Mouse (Mus musculus): ENCODE data around the gene Hira.
"Not testable (repeated sequence)": the region's sequence is repeated elsewhere in the genome, so short reads cannot be mapped to it uniquely, and the experiment has no call there.

Gene Hira

DNA sequence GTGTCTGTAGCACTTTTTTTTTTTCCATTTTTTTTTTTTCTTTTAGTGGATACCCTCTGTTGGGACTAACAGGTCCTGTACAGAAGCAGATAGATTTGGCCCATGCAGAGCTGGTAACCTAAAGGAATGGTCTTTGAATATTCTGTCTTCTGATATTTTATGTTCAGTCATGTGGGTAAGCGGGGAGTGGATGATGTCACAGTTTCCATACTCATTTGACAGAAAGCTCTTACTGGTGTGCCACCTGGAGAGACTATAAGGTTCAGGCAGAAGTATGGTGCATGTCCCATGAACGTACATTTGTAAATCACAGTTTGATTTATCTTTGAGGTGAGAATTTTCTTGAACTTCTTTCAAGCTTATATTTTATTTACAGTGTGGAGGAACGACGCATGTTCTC, 39.2 kb downstream of the Hira start:
- no peak for DNase-seq (ENCODE audit: low read depth, low spot score)

- DNase-seq (ENCODE audit: low read depth, low spot score), result no peak
Measured at GRCm38 (mm10) chr16:18921771-18922170, 44.9 kb downstream of the Hira start.

DNA sequence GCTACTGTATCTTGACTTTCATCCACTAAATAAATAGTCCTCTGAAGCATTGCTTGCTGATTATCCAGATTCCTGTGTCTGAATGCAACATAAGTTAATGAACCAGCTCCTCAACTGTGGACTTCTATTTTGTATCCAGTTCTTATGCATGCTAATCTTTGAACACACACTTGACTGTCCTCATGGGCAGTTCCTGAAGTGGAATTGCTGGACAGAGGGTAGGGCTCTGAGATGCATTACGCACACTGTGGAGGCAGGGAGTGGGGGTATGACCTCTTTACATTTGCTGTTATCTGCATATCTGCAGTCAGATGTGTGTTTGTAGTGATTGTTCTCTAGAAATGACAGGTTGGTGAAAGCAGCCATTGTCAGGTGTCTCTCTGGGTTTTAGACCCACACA, 51.1 kb downstream of the Hira start:
- DNase-seq (ENCODE audit: low read depth, low spot score), result no peak

GRCm38 (mm10) chr16:18938321-18939082, 61.7 kb downstream of the Hira start:
- DNase-seq (ENCODE audit: low read depth, low spot score), result no peak

DNA sequence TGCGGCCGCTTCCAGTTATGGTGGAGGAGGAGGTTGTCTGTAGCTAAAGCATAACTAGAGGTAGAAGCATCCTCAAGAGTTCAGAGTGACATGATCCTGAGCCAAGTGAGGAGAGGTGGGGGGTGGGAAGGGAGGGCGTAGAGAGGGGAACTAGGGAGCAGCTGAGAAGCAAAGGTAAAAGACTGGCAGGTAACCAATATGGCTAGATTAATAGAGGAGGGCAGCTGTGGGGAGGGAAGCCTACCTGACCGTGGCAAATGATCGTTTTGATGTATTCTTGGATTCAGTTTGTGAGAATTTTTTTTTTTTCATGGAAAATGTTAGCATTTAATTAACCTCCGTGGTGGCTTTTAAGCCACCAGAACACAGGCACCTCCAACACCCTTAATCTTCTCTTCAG, 67.1 kb downstream of the Hira start:
- no peak for DNase-seq (ENCODE audit: low read depth, low spot score)

GRCm38 (mm10) chr16:18948941-18949340, 72.1 kb downstream of the Hira start:
- no peak for DNase-seq (ENCODE audit: low read depth, low spot score)

DNA sequence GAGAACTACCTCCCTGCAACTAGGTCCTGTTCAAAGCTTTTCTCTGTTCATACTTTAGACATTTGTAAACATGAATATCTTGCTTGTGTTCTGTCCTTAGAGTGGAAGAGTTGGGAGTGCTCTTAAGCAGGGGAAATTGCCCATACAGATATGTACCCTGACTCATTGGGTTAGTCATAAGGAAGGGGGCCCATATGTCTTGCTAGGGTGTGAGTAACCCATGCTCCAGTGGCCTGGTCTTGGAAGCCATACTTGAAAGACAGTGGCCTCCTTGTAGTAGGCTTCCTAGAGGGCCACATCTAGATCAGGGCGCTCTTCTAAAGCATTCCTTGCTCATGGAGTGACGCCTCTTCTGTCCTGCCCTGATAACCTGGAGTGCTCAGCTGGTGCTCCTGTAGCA, 73.5 kb downstream of the Hira start:
- no peak for DNase-seq (ENCODE audit: low read depth, low spot score)

GRCm38 (mm10) chr16:18952813-18953212, 76.0 kb downstream of the Hira start:
- no peak for DNase-seq (ENCODE audit: low read depth, low spot score)

GRCm38 (mm10) chr16:18955070-18955469, 78.2 kb downstream of the Hira start:
- DNase-seq (ENCODE audit: low read depth, low spot score), result no peak

DNA sequence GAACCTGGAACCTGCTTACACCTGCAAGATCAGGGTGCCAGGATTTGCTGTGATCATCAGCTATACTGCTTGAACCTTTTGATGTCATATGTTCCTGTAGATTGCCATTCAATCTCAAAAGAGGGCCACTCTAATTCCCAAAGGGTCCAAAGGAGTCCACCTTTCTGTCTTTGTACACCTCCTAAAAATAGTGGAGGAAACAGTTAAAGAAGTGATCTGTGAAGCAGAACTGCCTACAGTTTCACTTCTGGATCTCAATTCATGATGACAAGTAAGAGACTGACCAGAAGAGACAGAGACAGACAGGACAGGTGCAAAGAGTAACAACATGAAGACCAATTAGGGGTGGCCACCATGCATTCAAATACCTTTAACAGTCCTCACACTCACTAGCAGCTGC, 86.6 kb downstream of the Hira start:
- DNase-seq (ENCODE audit: low read depth, low spot score), result no peak

GRCm38 (mm10) chr16:18969420-18970128, 92.7 kb downstream of the Hira start:
- no peak for DNase-seq (ENCODE audit: low read depth, low spot score)

GRCm38 (mm10) chr16:18970837-18971236, 94.0 kb downstream of the Hira start:
- no peak for DNase-seq (ENCODE audit: low read depth, low spot score)

DNA sequence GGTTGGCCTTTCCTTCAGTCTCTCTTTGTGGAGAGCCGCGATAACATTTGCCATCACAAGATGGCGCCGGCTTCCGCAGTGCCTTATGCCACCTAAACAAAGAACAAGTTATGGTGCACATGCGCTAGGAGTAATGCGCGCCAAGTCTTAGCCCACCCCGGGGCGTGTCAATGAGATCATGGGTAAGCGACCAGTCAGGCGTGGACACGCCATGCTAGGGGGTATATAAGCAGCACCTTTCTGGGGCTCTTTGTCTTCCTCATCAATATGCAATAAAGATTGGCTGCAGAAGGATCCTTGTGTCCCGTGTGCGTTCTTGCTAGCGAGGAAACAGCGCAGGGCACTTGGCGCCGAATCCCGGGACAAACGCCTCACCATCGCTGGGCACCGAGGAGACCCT, 98.8 kb downstream of the Hira start:
- not testable (repeated sequence) for DNase-seq (ENCODE audit: low read depth, low spot score)

- DNase-seq (ENCODE audit: low read depth, low spot score), result no peak
Measured at GRCm38 (mm10) chr16:18976315-18976714, 99.5 kb downstream of the Hira start.

GRCm38 (mm10) chr16:18986381-18986780, 109.5 kb downstream of the Hira start:
- DNase-seq (ENCODE audit: low read depth, low spot score), result no peak

GRCm38 (mm10) chr16:18986860-18987259, 110.0 kb downstream of the Hira start:
- no peak for DNase-seq (ENCODE audit: low read depth, low spot score)

DNA sequence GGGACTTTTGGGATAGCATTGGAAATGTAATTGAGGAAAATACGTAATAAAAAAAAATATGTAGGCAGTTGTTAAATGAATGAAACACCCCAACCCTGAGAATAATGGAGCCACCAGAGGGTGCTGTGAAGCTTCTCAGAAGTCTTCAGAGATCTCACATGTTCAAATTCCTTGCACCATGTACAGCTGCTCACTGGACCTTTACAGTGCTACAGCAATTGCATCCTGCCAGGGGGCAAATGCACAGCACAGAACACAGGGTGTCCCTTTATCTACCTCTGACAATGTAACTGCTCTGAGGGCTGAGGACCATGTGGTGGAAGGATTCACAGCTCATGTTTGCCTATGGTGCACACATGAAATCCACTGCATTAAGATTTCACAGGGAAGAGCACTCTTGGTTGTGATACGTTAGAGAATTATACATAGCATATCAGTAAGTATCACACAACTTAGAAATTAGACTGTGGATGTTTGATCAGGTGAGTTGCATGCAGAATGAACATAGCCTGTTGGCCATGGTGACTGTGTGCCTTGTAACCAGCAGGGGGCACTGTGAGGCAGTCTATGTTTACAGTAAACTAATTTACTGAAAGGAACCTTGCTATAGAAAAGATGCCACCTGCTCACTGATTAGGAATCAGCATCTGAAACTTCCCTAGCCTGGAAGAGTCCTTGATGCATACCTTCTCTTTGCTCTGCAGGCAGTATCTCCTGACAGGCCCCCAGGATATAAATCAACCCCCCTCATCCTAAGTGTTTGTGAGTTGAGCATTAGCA, 126.0 kb downstream of the Hira start:
- not testable (repeated sequence) for DNase-seq (ENCODE audit: low read depth, low spot score)

- no peak for DNase-seq (ENCODE audit: low read depth, low spot score)
Measured at GRCm38 (mm10) chr16:19003757-19004156, 126.9 kb downstream of the Hira start.

GRCm38 (mm10) chr16:19005298-19005697, 128.5 kb downstream of the Hira start:
- DNase-seq (ENCODE audit: low read depth, low spot score), result no peak

DNA sequence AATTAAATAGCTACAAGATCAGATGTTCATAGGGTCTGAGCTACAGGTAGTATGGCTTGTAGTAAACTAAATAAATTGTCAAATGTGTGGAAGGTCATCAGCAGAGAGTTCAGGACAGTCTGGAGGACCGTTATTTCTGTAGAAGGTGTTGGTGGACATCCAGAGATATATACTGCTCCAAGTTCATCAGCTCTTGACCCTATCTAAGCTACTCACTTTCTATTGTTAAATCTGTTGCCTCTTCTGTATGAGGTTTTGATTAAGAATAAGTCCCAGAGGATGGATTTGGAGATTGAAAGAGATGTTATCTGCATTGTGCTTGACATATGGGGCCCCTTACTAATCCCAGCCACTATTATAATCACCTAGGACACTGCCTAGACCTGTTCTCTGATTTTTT, 129.9 kb downstream of the Hira start:
- DNase-seq (ENCODE audit: low read depth, low spot score), result no peak

- not testable (repeated sequence) for DNase-seq (ENCODE audit: low read depth, low spot score)
Measured at GRCm38 (mm10) chr16:19007186-19007591, 130.4 kb downstream of the Hira start.

- no peak for DNase-seq (ENCODE audit: low read depth, low spot score)
Measured at GRCm38 (mm10) chr16:19010710-19011109, 133.9 kb downstream of the Hira start.

Measured in forelimb bud, embryonic 11.5 days (tissue).